Mouse (Mus musculus) spleen, postnatal 36 days (tissue): ENCODE data around the gene Nid2.

ENCODE experiments used
- DNase-seq, 2 experiments: peaks; one replicate each; pipeline ENCODE4 v3.0.0; 2022; ENCODE audit warnings: low spot score in 2 of 2, mixed read lengths in 1 of 2

Gene Nid2

DNA sequence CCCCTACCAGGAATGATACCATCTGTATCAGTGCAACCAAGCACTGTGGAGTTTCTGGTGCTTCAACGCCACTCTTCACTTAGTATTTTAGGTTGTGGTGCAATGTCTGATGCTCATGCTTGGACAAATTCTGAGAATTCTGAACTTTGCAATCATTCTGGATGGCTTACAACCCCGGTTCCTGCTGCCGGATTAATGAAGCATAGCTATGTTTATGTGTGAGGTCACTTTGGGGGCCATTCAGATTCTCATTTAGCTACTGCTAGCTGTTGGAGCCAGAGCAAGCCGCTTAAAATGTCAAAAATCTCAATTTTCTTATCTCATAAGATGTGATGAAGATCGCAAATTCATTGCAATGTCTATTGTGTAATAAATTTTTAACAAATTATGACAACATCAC is 6.2 kb upstream of the Nid2 start:
- DNase-seq, result no peak

DNA sequence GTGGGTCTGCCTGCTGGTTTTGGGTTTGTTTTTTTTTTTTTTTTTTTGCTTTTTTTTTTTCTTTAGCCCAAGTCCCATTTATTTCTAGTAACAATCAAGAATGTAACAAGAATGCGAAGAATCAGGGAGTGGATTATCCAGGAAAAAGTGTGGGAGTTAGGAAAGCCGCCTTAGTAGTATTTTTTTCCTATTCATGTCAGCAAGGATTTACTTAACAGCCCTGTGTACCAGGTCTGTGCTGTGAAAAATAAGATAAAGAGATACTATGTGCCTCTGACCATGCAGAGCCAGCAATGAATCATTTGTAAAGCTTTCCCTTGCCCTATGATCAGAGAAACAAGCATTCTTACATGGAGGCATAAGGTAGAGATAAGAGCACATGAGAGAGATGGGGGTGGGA is 4.8 kb upstream of the Nid2 start:
- DNase-seq, result no peak

DNA sequence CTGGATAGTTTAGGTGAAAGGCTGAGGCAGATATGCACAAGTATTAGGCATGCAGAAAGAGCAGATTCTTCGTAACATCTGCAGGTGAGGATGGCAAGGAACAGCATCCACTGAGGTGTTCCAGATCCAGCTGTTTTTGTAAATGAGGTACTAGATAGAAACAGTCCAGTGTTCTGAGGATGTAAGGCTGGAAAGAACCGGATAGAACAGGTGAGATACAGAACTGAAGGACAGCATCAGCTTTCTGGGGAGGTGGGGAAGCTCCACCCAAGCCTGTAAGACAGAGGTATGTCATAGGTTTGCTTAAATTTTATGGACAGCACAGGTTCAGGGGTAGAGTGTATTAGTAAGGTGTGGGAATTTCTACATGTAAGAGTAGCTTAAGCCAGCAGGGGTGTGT is 4.3 kb upstream of the Nid2 start:
- no peak for DNase-seq

DNA sequence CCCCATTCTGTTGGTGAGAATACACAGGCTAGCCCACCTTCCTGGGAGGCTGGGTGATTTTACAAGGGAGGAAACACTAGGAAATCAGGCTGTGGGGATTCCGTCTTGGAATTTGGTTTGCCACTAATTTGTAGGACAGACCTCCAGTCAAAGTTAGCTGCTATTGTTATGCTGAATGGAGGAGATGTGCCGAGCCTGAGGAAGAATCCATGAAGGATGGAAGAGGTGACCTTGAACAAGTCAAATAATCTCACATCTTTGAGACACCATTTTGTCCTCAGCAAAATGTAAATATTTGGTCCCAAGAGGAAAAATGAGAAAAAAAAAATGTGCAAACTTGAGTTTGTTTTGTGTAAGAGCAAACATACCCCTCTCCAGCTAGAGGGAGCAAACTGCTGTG is 1.3 kb upstream of the Nid2 start:
- no peak for DNase-seq

DNA sequence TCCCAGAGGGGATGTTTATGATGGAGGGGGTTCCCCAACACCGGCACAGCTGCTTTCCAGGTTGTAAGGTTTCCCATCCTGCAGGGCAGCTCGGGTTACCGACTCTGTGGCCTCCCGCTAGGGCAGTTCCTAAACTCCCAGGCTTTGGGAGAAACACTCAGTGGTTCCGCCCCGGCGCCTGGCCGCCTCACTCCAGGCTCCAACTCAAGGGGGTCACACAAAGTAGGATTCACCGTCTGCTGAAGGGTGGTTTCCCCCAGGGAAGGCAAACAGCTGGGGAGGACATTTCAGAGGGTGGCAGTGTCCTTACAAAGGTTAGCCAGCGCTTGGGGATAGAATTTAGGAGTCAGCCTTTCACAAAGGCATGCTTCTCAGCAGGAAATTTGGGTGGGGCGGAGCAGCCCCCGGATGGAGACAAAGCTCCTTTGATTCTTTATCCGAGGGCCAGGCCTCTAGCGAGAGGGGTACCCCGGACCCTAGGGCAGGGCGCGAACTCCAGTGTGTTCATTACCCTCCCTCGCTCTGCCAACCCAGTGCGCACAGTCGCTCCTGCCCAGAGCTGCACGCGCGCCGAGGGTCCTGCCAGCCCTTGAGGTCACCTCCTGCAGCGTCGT is 547 bp upstream of the Nid2 start:
- DNase-seq, result no peak

DNA sequence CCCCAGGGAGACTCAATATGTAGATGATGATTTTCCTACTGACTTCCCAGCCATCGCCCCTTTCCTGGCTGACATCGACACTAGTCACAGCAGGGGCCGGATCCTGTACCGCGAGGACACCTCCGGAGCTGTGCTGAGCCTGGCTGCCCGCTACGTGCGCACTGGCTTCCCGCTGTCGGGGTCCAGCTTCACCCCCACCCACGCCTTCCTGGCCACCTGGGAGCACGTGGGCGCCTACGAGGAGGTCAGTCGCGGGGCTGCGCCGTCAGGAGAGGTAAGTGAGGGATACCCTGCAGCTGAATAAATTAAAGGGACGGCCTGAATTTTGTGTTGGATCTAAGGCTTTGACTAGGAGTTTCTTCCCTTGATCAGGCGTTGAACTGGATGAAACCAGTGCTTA is 1.2 kb downstream of the Nid2 start:
- DNase-seq, result no peak

DNA sequence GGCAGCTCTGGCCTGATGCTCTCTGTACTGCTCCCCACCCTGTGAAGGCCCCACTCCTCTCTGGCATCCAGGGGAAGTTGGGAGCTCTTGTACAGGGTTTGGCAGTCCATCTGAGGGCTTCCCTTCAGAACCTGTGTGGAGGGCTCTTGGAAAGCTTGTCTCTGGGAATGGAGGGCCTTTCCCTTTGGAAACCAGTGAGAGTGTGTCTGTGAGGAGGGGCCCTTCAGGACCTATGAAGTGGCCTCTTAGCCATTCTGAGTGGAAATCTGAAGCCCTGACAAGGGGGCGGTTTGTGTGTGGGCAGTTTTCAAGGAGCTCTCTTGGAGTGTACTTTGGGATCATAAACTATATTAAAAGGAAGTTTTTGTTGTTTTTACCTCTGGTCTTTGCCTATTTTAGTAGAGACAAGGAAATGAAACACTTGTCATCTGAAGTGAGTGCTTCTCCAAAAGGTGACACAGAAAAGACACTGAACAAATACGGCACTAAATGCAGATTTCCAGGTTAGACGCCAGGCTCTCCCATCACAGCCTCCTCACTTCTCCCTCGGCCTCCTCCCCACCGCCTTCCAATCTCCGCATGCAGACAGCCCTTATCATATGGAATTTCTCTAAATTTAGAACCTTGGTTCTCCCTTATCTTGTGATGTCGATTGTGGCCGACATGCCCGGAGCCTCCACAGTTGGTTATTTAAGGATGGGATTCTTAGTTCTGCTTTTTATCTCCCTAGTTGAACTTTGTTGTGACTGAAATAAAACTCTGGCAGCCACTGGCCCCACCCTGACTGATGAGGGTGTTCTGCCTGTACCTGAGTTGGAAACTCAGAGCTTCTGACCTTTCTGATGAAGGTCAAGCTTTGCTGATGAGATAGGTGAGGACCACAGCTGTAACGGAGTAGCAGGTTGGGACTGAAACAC is 8.5 kb downstream of the Nid2 start:
- DNase-seq, result no peak

DNA sequence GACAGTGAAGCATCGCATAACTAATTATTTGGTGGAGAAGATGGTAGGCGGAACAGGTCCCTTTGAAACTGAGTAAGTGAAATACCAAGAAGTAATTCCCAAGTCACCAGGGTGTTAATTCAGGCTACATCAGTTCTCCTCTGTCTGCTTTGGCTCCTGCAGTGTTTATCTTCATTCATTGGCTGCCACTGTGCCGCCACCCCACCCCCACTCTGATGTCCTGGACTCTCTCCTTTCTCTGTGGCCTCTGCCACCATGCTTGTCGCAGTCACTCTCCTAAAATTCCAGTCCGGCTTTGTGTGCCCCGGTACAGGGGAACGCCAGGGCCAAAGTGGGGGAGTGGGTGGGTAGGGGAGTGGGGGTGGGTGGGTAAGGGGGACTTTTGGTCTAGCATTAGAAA is 9.7 kb downstream of the Nid2 start:
- no peak for DNase-seq

DNA sequence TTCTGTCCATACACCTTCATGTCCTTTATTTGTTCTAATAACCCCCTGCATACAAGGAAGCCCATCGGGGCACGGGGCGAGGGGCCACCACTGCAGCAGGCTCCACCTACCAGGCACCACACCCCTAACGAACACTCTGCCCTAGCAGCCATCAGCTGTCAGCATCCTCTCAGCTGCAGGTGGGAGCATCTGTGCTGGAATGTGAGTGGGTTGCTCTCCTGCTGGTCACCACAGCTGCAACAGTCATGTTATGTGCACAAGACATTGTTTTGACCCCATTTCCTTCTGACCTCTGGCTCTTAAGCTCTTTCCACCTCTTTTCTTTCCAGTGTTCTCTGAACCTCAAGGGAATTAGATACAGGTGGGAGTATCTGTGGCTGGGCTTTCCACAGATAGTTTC is 10.9 kb downstream of the Nid2 start:
- no peak for DNase-seq

DNA sequence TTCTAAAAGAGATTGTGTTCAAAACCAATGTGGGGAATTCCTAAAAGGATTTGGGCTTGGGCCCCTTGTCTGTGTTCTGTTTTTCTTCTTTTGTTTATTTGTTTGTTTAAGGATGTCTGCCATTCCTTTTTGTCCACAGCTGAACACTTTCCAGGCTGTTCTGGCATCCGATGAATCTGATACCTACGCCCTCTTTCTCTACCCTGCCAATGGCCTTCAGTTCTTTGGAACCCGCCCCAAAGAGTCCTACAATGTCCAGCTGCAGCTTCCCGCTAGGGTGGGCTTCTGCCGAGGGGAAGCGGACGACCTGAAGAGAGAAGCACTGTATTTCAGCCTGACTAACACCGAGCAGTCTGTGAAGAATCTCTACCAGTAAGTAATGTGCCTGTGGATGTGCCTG is 12.5 kb downstream of the Nid2 start:
- DNase-seq, result no peak

DNA sequence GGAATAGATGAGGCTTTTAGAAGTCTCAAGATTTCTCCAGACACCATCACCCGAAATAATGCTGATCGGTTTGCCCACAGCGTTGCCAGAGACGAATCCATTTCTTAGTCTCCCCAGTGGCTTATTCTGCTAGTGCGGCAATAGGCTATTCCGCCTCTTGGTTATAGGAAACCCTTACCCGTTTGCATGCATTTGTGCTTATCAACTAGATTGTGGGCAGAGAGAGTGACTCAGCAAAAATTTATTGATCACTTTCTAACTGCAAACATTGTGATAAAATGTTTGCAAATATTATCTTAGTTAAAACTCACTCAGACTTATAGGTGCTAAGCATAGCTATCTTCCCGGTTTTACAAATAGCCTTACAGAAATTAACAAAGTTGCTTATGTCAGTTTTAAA is 13.3 kb downstream of the Nid2 start:
- no peak for DNase-seq

DNA sequence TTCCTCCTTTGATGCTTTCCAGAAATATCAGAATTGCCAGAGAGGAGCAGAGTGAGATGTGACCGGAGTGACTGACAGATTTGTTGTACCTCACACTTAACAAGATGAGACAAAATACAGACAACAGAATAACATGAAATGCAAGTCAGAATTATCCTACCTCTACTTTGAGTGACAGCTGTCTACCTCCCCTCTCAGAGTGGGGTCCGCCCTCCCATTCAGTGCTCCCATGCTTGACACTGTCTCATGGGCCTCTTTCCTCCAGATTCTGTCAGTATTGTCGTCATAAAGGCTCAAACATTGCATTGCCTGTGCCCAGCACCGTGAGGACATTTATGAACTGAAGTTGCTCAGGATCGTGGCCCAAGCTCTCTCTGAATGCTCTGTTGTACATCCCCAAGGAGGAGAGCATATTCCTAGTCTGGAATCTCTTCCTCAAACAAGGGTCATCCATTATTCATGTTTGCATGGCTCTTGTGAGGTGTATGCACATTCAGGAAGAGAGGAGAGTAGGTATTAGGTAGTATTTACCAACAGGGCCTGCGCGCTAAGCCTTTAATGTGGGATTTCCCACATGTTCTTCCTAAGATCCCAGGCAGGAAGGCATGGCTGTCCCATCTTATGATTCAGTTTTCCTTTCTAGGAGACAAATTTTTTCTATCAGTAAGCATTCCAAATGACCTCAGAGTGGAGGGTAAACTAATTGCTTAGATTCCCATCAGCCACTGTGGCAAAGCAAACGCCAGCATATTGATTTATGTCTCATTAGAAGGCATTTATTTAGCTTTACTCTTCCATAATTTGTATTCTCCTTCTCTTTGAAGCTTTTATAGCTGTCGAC is 14.7 kb downstream of the Nid2 start:
- no peak for DNase-seq

DNA sequence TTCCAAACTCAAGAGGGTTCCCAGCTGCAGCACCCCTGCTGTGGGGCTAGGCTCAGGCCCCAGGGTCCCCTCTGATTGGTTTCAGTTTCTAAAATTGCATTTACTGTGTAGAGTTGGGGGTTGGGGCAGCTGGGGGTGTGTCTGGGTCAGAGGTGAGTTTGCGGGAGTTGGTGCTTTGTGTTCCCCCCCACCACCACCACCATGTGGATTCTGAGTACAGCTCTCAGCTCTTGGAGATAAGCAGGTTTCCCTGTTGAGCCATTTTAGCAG is 15.2 kb downstream of the Nid2 start:
- DNase-seq, result no peak

DNA sequence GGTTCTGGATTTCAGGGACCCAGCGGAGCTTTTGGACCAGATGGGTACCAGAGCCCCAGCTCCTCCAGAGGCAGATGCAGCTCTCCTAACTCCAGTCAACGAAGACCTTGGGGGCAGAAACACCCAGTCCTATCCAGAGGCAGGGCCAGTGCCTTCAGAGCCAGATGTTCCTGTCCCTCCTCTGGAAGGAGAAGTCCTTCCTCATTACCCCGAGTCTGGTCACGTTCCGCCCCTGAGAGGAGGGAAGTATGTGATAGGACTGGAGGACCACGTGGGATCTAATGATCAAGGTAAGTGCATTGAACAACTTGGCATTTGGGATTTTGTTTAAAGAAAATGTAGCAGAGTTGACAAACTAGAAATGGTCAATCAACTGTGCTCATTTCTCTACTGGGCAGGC is 17.6 kb downstream of the Nid2 start:
- DNase-seq, result no peak

DNA sequence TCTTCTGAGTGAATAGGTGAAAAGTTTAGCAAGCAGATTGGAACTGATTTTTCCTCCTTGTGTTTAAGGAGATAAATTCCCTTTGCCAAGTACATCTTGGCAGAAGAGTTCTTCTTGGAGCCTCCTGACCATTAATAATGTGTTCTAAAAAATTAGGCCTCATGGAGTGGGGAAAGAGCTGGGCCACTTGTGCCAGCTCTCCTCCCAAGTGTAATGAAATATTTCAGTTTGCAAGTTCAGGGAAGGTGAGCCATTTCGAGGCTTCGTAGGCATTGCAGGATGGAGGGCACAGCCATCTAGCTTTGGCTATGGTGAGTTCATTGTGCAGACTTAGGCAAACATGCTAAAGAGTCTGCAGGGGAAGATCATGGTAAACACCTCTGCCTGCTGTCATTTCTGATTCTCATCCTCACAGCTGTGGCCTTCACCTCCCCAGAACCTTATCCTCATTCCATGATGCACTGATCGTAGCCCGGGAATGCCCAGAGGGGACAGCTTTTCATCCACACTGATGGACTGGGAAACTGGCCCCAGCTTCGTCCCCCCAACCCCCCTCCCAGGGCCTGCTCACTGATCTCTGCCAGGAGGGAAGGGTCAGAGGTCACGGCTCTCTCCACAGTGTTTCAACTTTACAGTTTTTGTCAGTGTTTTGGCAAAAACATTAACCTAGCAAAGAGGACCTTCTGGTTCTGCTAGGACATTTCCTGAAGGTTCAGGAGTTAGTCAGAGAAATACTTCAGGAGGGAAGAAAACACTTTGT is 18.6 kb downstream of the Nid2 start:
- DNase-seq, result no peak

DNA sequence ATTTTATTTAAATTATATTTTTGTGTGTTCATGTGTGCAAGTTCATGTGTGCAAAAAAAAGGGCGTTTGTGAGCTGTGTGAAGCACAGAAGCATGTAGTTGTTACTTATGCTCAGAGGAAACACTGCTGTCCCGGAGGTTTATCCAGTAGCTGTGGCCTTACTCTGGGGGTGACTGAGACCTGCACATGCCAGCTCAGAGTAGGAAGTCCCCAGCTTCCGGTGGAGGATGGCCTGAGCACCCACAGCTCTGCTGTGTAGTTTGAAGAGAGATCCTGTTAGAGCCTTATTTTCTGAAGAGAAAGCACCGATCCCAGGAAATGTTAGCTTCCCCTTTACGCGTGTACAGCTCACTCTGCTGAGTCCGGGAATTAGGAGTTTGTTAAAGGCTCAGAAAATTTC is 20.1 kb downstream of the Nid2 start:
- peak in 1 of 2 experiments; percentile 14 for DNase-seq

DNA sequence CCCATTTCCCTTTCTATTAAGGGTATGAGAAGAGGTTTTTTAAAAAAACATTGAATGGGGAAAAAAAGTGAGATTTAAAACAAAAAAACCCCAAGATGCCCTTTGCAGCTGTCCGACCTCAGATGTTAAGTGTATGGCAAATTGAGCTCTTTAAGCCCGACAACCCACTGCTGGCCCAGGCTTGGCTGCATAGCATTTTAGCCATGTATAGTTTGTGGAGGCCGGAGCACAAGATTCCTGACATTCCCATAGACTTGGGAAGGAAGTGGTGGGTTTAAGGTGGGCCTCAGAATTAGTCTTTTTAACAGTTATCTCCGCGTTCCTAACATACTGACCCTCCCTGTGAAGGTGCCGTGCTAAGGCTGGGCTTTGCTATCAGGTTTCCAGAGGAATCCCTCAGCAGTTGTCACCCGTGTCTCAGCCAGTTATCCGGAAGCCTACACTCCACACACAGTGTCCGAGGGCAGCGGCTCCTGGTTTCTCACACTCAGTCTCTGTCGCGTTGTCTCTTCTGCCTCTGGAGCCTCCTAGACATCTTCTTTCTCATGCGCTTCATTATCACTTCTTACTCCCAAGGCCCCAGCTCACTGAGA is 23.1 kb downstream of the Nid2 start:
- DNase-seq, result no peak

DNA sequence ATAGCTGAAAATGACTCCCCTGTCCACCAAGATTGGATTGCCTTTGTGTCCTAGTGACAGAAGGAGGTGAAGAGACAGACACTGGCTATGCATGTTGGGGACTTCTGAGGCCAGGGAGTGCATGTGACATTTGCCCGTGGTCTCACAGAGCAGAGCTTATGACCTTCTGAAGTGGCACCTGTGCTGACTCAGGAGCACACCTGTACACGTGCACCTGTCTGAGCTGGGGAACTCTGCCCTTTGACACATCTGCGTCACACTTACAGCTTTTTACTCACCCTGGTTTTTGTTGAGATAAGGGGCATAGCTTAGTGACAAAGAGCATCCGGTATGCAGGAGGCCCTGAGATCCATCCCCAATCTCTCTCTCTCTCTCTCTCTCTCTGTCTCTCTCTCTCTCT is 24.4 kb downstream of the Nid2 start:
- DNase-seq, result no peak

DNA sequence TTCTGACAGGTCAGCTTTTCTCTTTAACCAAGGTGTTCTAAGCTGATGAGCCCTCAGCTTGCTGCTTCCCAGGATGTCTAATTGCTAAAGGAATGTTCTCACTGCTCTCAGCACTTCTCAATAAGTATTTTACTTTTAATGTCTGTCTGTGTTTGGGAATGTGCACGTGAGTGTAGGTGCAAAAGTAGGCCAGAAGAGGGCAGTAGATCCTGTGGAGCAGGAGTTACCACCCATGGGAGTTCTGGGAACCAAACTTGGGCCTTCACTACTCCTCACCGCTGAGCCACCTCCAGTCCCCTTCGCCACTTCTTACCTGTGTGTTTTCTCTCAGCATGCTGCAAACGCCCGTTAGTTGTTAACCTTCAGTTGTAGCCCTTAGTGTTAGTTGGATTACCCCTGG is 25.1 kb downstream of the Nid2 start:
- DNase-seq, result no peak

DNA sequence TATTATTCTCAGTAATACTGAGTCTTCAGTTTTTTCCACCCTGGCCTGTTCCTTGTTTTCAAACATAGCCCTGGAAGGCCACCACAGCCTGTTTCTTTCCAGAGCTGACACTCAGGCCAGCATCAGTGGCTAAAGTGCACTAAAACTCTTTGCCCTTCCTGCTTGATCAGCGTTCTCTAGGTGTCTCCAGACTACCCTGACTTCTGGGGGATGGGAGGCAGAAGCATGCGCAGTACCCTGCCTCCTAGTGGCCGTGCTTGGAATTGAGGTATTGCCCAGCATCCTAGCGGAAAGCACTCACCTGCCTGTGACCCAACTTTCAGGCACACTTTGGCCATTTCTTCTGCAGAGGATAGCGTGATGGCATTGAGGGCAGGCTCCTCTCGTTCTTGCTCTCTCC is 25.8 kb downstream of the Nid2 start:
- no peak for DNase-seq

DNA sequence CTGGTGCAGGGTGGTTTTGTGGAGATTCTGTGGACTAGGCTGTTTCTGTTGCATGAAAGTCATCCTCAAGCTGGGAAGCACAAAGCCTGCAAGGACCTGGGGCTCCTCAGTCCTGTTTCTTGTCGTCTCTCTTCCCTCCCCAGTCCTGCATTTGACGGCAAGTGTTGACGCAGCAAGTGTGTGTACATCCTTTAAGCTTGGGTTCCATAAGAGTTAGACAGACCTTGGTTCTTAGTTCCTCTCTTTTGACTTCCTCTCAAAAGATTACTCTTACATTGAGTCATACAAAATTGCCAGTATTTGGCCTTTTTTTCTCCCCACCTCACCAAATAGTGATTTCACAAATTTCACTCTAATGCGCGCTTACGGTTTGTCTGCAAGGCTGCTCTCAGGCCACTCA is 26.3 kb downstream of the Nid2 start:
- no peak for DNase-seq

DNA sequence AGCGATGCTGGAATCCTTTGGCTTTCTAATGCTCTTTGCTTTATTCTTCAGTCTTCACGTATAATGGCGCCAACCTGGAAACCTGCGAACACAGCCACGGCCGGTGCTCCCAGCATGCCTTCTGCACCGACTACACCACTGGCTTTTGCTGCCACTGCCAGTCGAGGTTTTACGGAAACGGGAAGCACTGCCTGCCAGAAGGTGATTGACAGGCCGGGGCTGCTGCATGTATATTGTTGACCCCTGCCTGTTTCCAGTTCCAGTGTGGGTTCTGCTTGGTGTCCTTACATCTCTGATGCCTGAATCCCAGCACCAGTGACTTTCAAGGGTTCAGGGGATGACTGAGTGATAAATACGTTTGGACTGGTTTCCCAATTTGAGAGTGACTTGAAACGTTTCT is 26.9 kb downstream of the Nid2 start:
- DNase-seq, result no peak
